Mouse (Mus musculus): ENCODE measurements at regions not wholly inside any gene's neighbourhood (a gene's known extent, or its start where the extent isn't known, plus 50 kb on each side); places are given as distances from the start of the nearest gene placed in this dataset.

DNA sequence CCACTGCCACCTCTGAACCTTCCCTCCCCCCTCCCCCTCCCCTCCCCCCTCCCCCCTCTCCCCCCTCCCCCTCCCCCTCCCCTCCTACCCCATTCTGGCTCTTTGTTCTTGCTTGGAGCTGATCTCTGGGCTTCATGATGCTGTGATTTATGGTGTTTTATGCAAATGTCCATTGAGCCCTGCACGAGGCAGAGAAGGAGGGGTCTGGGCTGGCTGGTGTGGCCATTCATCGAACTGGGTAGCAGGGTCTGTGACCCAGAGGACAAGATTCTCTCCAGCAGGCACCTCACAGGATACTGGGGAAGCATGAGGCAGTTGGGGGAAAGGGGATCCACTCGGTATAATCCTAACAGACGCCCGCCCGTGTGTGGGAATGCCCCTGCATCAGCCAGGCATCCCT lies 119.0 kb downstream of the Gm26897 start:
- TF ChIP-seq POLR2A (IDR thresholded peaks at IDR 0.05; ENCODE audit: insufficient read depth, low read depth, low read length), result no peak
- no peak for TF ChIP-seq CTCF (IDR thresholded peaks at IDR 0.05; ENCODE audit: insufficient read depth, low read depth, low read length)
